Mouse (Mus musculus) A20 (cell line): ENCODE results near the gene Pex3.

Experiments
- DNase-seq: peaks from one replicate; pipeline ENCODE4 v3.0.0-alpha.2; 2011; ENCODE audit warnings: low read depth, low spot score

Pex3 gene

GRCm38 (mm10) chr10:13552646-13553497 lies at the start of gene Pex3, which contains the start of gene Adat2:
TSS of gene Pex3 (minus strand) at chr10:13553142.
TSS of gene Adat2 (plus strand) at chr10:13552894.
- peak; percentile 96 for DNase-seq

- DNase-seq = no peak
These were observed 48.0 kb upstream of the Pex3 start for GRCm38 (mm10) chr10:13600926-13601325.

- DNase-seq = no peak
These were observed 44.5 kb upstream of the Pex3 start for GRCm38 (mm10) chr10:13597491-13597890.

- DNase-seq = no peak
These were observed 43.9 kb upstream of the Pex3 start for GRCm38 (mm10) chr10:13596866-13597265.

GRCm38 (mm10) chr10:13596073-13596472 lies 43.1 kb upstream of the Pex3 start:
- DNase-seq = no peak

- DNase-seq = no peak
These were observed 40.6 kb upstream of the Pex3 start for GRCm38 (mm10) chr10:13593529-13593928.

GRCm38 (mm10) chr10:13592196-13592595 lies 39.3 kb upstream of the Pex3 start:
- no peak for DNase-seq

GRCm38 (mm10) chr10:13587914-13588313 lies 35.0 kb upstream of the Pex3 start:
- peak; percentile 47 for DNase-seq

- DNase-seq = no peak
These were observed 24.2 kb upstream of the Pex3 start for GRCm38 (mm10) chr10:13577123-13577522.

GRCm38 (mm10) chr10:13572410-13572809 lies 19.5 kb upstream of the Pex3 start:
- DNase-seq = no peak

GRCm38 (mm10) chr10:13572003-13572402 lies 19.1 kb upstream of the Pex3 start:
- DNase-seq = no peak

GRCm38 (mm10) chr10:13570697-13571538 lies 18.0 kb upstream of the Pex3 start:
- no peak for DNase-seq

GRCm38 (mm10) chr10:13569818-13570217 lies 16.9 kb upstream of the Pex3 start:
- no peak for DNase-seq

- DNase-seq = no peak
These were observed 13.5 kb upstream of the Pex3 start for GRCm38 (mm10) chr10:13566393-13566792.

GRCm38 (mm10) chr10:13565080-13565448 lies 12.1 kb upstream of the Pex3 start:
- no peak for DNase-seq

- peak; percentile 26 for DNase-seq
These were observed 11.6 kb upstream of the Pex3 start for GRCm38 (mm10) chr10:13564364-13565079.

- no peak for DNase-seq
These were observed 7.2 kb upstream of the Pex3 start for GRCm38 (mm10) chr10:13560014-13560674.

- no peak for DNase-seq
These were observed 1.4 kb upstream of the Pex3 start for GRCm38 (mm10) chr10:13554316-13554715.

GRCm38 (mm10) chr10:13553498-13553985 lies 600 bp upstream of the Pex3 start:
- DNase-seq = no peak

GRCm38 (mm10) chr10:13541721-13542120 lies 11.2 kb downstream of the Pex3 start:
- DNase-seq = no peak

GRCm38 (mm10) chr10:13539769-13540333 lies 13.1 kb downstream of the Pex3 start:
- DNase-seq = peak; percentile 73
